Mouse (Mus musculus) hindbrain, embryonic 10.5 days (tissue): Measurements from ENCODE around the gene Lrp11. TPM values are rescaled to one million over a fixed set of nuclear protein-coding genes. Genes with fewer than 3 reads are reported as not detected.
A peak's percentile ranks its signal among the peaks of the same experiment; 100 is the strongest.

Source experiments
- DNase-seq: peaks from one replicate; pipeline ENCODE4 v3.0.0-alpha.2; 2017; ENCODE audit warnings: low spot score
- H3K27ac ChIP-seq: fragments of 300-500 bp; sonication (generic); 2 replicates; pipeline ENCODE4 v1.5.1; 2016; ENCODE audit warnings: mild to moderate bottlenecking, moderate library complexity
- H3K27me3 ChIP-seq: fragments of 300-500 bp; sonication (generic); 2 replicates; pipeline ENCODE4 v1.6.1; 2016; ENCODE audit warnings: mild to moderate bottlenecking; ENCODE audit not compliant: poor library complexity, insufficient read depth, severe bottlenecking
- H3K36me3 ChIP-seq: fragments of 300-500 bp; sonication (generic); 2 replicates; pipeline ENCODE4 v1.6.1; 2016; ENCODE audit warnings: mild to moderate bottlenecking, moderate library complexity
- H3K4me1 ChIP-seq: fragments of 300-500 bp; sonication (generic); replicated peaks from 2 replicates; pipeline ENCODE4 v1.6.1; 2016; ENCODE audit warnings: mild to moderate bottlenecking
- H3K4me3 ChIP-seq: fragments of 300-500 bp; sonication (generic); 2 replicates; pipeline ENCODE4 v1.5.1; 2016; ENCODE audit warnings: mild to moderate bottlenecking, moderate library complexity
- H3K9me3 ChIP-seq: fragments of 300-500 bp; sonication (generic); 2 replicates; pipeline ENCODE4 v1.6.1; 2016; ENCODE audit warnings: mild to moderate bottlenecking, moderate library complexity
- WGBS: fragments of 180-500 bp; shearing (Covaris S2); methylation state at CpG from one replicate; pipeline ENCODE4 v1.1.7; 2016; 5-methylcytosine and 5-hydroxymethylcytosine counted together
- polyA plus RNA-seq: library from polyadenylated mRNA; unstranded; fragments of >200 nt; fragmentation: Nextera tagmentation; extraction: Ambion mirVana; gene quantifications from 2 replicates; pipeline ENCODE4 v1.2.1, GENCODE M21; 2016

Lrp11 gene
- polyA plus RNA-seq, 1 experiment from 2014 or later: 8.9 TPM

- Histone ChIP-seq H3K4me3 (no peak overlapping the region), H3K27me3 (no peaks in the 10 kb centered on the region), H3K27ac (no peak overlapping the region), H3K4me1 (no peaks in the 10 kb centered on the region), H3K9me3 (no peaks in the 10 kb centered on the region), H3K36me3 (peaks cover 62% of the 10 kb centered on the region)
- 88% methylated on average over 16 of the region's 16 CpGs for WGBS
- no peak for DNase-seq
Measured at GRCm38 (mm10) chr10:7630951-7631720, 41.5 kb downstream of the Lrp11 start.

DNA sequence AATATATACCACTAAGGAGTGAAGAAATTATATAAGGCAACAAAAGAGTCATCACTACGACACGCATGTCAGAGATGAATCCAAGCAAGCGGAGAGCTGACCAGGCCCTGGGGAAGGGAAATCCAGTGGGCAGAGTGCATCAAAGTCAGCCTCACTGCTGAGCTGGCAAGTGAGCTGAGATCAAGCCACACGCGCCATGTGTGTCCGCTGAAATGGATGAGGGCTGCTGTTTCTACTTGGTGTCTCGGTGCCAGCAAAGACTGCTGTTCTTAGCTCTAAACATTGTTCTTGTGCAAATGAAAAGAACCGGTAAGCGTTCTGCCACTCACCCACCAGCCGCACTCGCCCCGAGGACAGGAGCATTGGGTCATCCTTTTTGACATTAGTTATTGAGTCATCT lies 50.8 kb downstream of the Lrp11 start:
- Histone ChIP-seq H3K9me3 (no peaks in the 10 kb centered on the region), H3K4me1 (no peaks in the 10 kb centered on the region), H3K4me3 (no peak overlapping the region), H3K27ac (no peak overlapping the region), H3K27me3 (no peaks in the 10 kb centered on the region), H3K36me3 (peaks cover 84% of the 10 kb centered on the region)
- no peak for DNase-seq
- 94% methylated on average over 12 of the region's 12 CpGs for WGBS

DNA sequence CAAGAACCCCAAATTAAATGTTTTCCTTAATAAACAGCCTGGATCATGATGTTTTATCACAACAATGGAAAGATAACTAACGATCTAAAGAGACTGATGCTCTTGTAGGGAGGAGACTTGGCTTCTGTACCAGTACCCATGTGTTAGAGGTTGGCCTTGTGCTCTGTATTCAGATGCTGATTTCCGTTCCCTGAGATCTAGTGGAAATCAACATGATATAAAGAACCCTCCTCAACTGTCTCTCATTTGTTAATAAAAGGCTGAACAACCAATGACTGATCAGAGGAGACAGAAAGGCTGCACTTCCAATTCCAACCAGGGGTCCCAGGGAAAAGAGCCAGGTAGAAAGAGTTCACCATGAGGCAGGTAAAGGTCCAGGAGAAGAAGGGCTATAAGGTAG lies 56.3 kb downstream of the Lrp11 start:
- 91% methylated on average over 2 of the region's 2 CpGs for WGBS
- H3K36me3 ChIP-seq: peaks cover 71% of the 10 kb centered on the region

GRCm38 (mm10) chr10:7649059-7649458 lies 59.5 kb downstream of the Lrp11 start:
- no peak for DNase-seq
- no peaks in the 10 kb centered on the region for H3K9me3 ChIP-seq
- H3K27ac ChIP-seq: no peak overlapping the region
- H3K4me1 ChIP-seq: no peaks in the 10 kb centered on the region
- peaks cover 44% of the 10 kb centered on the region for H3K36me3 ChIP-seq
- no peaks in the 10 kb centered on the region for H3K27me3 ChIP-seq
- WGBS: 88% methylated on average over 4 of the region's 4 CpGs
- no peak overlapping the region for H3K4me3 ChIP-seq

More for the DNA sequence above, 56.3 kb downstream of the Lrp11 start:
- Histone ChIP-seq H3K27ac (no peak overlapping the region), H3K4me1 (no peaks in the 10 kb centered on the region), H3K4me3 (no peak overlapping the region), H3K9me3 (no peaks in the 10 kb centered on the region), H3K27me3 (no peaks in the 10 kb centered on the region)
- DNase-seq: no peak

DNA sequence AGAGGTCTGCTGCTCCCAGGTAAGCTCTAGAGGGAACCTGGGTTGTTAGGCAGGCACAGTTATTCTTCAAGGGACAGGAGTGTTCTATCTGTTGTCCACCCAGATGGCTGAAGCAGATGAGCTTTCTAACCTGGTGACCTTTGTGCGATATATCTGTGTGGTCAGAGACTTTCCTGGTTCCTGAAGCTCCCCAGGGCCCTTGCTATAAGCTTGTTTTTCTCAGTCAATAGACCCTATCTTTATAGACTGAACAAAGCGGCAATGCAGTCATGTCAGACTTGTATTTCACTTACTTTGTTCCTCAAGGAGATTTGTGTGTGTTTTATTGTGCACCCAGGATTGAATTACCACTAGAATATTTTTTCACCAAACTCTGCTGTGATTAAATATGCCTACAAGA lies 61.5 kb downstream of the Lrp11 start:
- DNase-seq: no peak
- H3K36me3 ChIP-seq: peaks cover 25% of the 10 kb centered on the region
- 89% methylated on average over 2 of the region's 2 CpGs for WGBS

GRCm38 (mm10) chr10:7662471-7663141 lies 73.0 kb downstream of the Lrp11 start:
- Histone ChIP-seq H3K27me3 (no peaks in the 10 kb centered on the region), H3K4me1 (peaks cover 18% of the 10 kb centered on the region; the same call in 1 of the 2 replicates), H3K9me3 (no peaks in the 10 kb centered on the region), H3K4me3 (peak overlapping the region; percentile 93), H3K27ac (peak overlapping the region; percentile 96), H3K36me3 (0 out of 2 replicates have a peak, but pooled peaks cover 8% of the 10 kb centered on the region)
- DNase-seq: no peak
- under 1% methylated on average over 44 of the region's 44 CpGs for WGBS

More for the DNA sequence above, 61.5 kb downstream of the Lrp11 start:
- Histone ChIP-seq H3K4me1 (no peaks in the 10 kb centered on the region), H3K27ac (no peak overlapping the region), H3K4me3 (no peak overlapping the region), H3K9me3 (no peaks in the 10 kb centered on the region), H3K27me3 (no peaks in the 10 kb centered on the region)

- DNase-seq: peak; percentile 89
- 1% methylated on average over 64 of the region's 64 CpGs for WGBS
- Histone ChIP-seq H3K9me3 (no peaks in the 10 kb centered on the region), H3K4me1 (peaks cover 24% of the 10 kb centered on the region), H3K36me3 (0 out of 2 replicates have a peak, but pooled peaks cover 3% of the 10 kb centered on the region), H3K27ac (peak overlapping the region; percentile 96), H3K27me3 (no peaks in the 10 kb centered on the region), H3K4me3 (peak overlapping the region; percentile 93)
Measured at GRCm38 (mm10) chr10:7663159-7664026, 73.8 kb downstream of the Lrp11 start.

DNA sequence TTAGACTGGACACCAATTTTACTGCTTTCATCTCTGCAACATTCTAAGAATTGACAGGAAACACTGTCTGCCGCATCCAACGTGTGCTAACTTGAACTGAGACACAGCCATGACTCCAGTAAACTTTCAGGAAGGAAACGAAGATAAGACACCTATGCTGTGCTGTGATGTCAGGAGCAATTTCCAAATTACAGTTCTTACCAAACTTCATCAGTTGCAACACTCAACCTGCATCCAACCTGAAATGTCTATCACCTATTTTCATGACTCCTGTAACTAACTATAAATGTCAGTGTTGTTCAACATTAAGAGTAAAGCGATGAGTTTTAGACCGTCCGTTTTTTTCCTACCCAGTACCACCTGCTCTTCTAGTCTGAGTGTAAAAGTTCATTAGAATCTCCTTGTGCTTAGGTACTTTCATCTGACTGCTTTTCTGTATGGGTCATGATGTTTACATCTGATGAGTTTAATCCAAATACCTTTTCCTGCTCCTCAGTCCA lies 74.5 kb downstream of the Lrp11 start:
- Histone ChIP-seq H3K27me3 (no peaks in the 10 kb centered on the region), H3K4me3 (peak overlapping the region; percentile 93), H3K27ac (peak overlapping the region; percentile 96), H3K4me1 (peaks cover 26% of the 10 kb centered on the region), H3K36me3 (no peaks in the 10 kb centered on the region), H3K9me3 (no peaks in the 10 kb centered on the region)
- DNase-seq: no peak
- WGBS: 77% methylated on average over 6 of the region's 6 CpGs

DNA sequence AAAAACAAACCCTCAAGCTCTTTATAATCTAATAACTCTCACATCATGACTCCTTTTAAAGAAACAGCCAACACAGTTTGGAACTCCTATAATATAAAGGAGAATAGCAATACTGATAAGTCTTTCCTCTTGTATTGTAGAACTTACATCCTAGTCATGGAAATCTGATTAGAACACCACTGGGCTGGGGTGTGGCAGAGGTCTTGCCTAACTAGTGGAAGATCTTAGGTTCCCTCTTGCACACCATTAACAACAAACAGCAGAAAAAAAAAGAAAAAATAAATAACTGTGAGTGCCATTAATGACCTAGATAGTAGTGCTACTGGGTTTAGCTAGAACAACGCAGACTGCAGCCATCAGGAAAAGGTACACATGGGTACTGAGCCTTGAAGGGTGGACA lies 75.3 kb downstream of the Lrp11 start:
- WGBS: 85% methylated on average over 1 of the region's 1 CpGs
- H3K4me3 ChIP-seq: no peak overlapping the region
- no peak for DNase-seq
- H3K9me3 ChIP-seq: no peaks in the 10 kb centered on the region
- H3K27me3 ChIP-seq: no peaks in the 10 kb centered on the region
- H3K4me1 ChIP-seq: peaks cover 26% of the 10 kb centered on the region
- H3K27ac ChIP-seq: no peak overlapping the region
- peaks cover 7% of the 10 kb centered on the region for H3K36me3 ChIP-seq

DNA sequence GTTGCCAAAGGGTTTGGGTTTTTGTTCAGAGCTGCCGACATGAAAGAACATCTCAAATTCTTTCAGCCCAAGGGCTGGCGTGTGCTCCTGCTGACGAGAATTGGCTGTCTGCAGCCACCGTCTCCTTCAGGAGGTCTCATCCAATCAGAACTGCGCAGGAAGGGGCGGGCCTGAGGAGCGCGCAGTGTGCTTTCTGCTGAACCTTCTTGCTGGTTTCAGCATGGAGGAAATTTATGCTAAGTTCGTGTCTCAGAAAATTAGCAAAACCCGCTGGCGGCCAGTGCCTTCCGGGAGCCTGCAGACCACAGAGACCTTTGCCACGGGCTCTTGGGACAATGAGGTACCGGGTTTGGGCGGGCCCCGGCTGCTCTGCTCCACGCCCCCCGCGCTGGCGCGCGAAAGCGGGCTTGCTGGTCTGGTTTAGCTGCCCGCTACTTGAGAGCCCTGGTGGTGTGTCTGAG lies 77.8 kb downstream of the Lrp11 start, which contains the start of gene Nup43:
Gene Nup43, plus strand, starts transcription at position 162 of the 461 bp plus-strand sequence.
- Histone ChIP-seq H3K27me3 (no peaks in the 10 kb centered on the region), H3K4me3 (peak within 1 kb of the TSS; percentile 73), H3K36me3 (peaks cover 32% of the 10 kb centered on the region), H3K9me3 (no peaks in the 10 kb centered on the region), H3K27ac (peak within 1 kb of the TSS; percentile 82), H3K4me1 (peaks cover 19% of the 10 kb centered on the region)
- DNase-seq: peak; percentile 91
- under 1% methylated on average over 24 of the region's 24 CpGs for WGBS

DNA sequence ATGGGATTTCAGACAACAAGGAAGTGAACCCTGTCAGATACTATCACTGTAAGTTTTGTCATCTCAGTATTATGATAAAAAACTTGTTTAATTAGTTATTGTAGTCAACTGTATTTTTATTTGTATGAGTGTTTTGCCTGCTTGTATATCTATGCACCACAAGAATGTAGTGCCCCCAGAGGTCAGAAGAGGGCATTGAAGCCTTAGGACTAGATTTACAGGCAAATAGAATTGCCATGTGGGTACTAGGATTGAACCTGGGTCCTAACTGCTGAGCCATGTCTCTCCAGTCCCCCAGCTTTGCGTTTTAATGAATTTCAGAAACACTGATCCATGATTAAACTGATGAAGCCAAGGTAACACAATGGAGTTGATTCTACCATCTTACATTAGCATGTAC lies 84.1 kb downstream of the Lrp11 start:
- peaks cover 88% of the 10 kb centered on the region for H3K36me3 ChIP-seq
- DNase-seq: no peak
- no peak overlapping the region for H3K27ac ChIP-seq
- WGBS: 71% methylated on average over 1 of the region's 1 CpGs
- no peaks in the 10 kb centered on the region for H3K27me3 ChIP-seq
- no peak overlapping the region for H3K4me3 ChIP-seq
- no peaks in the 10 kb centered on the region for H3K9me3 ChIP-seq
- no peaks in the 10 kb centered on the region for H3K4me1 ChIP-seq
